Mouse (Mus musculus) megakaryocyte, adult 5-6 weeks (primary cell): ENCODE results near the gene Ttf2. TPM values are rescaled to one million over a fixed set of nuclear protein-coding genes. Genes with fewer than 3 reads are reported as not detected.

Experiments
- ATAC-seq: 2 replicates; pipeline ENCODE4 v1.8.0; 2016; ENCODE audit warnings: mild to moderate bottlenecking, inconsistent platforms; ENCODE audit not compliant: poor library complexity, severe bottlenecking
- total RNA-seq, 2 experiments: library from RNA; stranded (forward) in 1 of 2; stranded (reverse) in 1 of 2; fragments of 153-499, 151-499 nt in 1 of 2; fragments of 221-1000, 200-1000 nt in 1 of 2; gene quantifications; 2 replicates each; pipeline versions ENCODE4 v1.2.3 to v1.2.4; 2015 to 2017

Ttf2 gene
- total RNA-seq, 2 experiments from 2014 or later = 16.0 to 24.6 TPM

GRCm38 (mm10) chr3:100989417-100989816, 20.0 kb upstream of the Ttf2 start:
- ATAC-seq = no peak

- ATAC-seq = peak; percentile 81
These were observed 9.8 kb upstream of the Ttf2 start for GRCm38 (mm10) chr3:100979290-100979689.

- ATAC-seq = peak; percentile 44
These were observed 4.4 kb upstream of the Ttf2 start for GRCm38 (mm10) chr3:100973906-100974305.

- ATAC-seq = no peak
These were observed 5.5 kb downstream of the Ttf2 start for GRCm38 (mm10) chr3:100963849-100964542.

GRCm38 (mm10) chr3:100961501-100961900, 8.0 kb downstream of the Ttf2 start:
- ATAC-seq = no peak

- ATAC-seq = no peak
These were observed 8.5 kb downstream of the Ttf2 start for GRCm38 (mm10) chr3:100961007-100961406.

GRCm38 (mm10) chr3:100954616-100955015, 14.8 kb downstream of the Ttf2 start:
- ATAC-seq = no peak

- no peak for ATAC-seq
These were observed 17.9 kb downstream of the Ttf2 start for GRCm38 (mm10) chr3:100951531-100951930.

- no peak for ATAC-seq
These were observed 22.2 kb downstream of the Ttf2 start for GRCm38 (mm10) chr3:100947286-100947685.

GRCm38 (mm10) chr3:100940496-100941037, 28.9 kb downstream of the Ttf2 start:
- ATAC-seq = no peak

GRCm38 (mm10) chr3:100938211-100938610, 31.3 kb downstream of the Ttf2 start:
- ATAC-seq = no peak

- ATAC-seq = no peak
These were observed 33.3 kb downstream of the Ttf2 start for GRCm38 (mm10) chr3:100936201-100936600.

- ATAC-seq = no peak
These were observed 33.9 kb downstream of the Ttf2 start for GRCm38 (mm10) chr3:100935521-100935920.

GRCm38 (mm10) chr3:100932077-100932944, 37.2 kb downstream of the Ttf2 start:
- ATAC-seq = peak; percentile 88

GRCm38 (mm10) chr3:100931332-100932076, 38.0 kb downstream of the Ttf2 start:
- no peak for ATAC-seq

GRCm38 (mm10) chr3:100925176-100925575, 44.3 kb downstream of the Ttf2 start:
- ATAC-seq = no peak

- ATAC-seq = no peak
These were observed 45.3 kb downstream of the Ttf2 start for GRCm38 (mm10) chr3:100924065-100924732.

- peak; percentile 5 for ATAC-seq
These were observed 46.7 kb downstream of the Ttf2 start for GRCm38 (mm10) chr3:100922506-100923375.

- peak; percentile 84 for ATAC-seq
These were observed 47.5 kb downstream of the Ttf2 start, which contains the start of gene Trim45 for GRCm38 (mm10) chr3:100921825-100922505. Gene Trim45, plus strand, starts transcription at chr3:100922202.
